17 mouse cellular contexts compared by ENCODE assay signal in genomic region chr5:38436681-38437080, GRCm38 (mm10).
DNase-seq lines count a peak whose midpoint lies in the region; ATAC-seq and TF ChIP-seq lines count a peak whose summit lies in the region.
"Had no signal": no experiment of that assay in that cellular context is flagged by ENCODE, and none has a peak within 500 bp of the region (broad histone marks: within the 10 kb centered on the region; RNA-seq: fewer than 3 reads in every experiment).

No protein-coding gene starts in this region.

- TF ChIP-seq EP300 in liver, postnatal 0 days (IDR thresholded peaks at IDR 0.05; ENCODE audit: low read depth): no peak
- TF ChIP-seq EP300 in ES-Bruce4 (IDR thresholded peaks at IDR 0.05; ENCODE audit: insufficient read depth, low read depth, low read length): no peak

- no peaks in the 10 kb centered on the region for H3K27me3 ChIP-seq in hindbrain, postnatal 0 days (ENCODE audit: insufficient read depth, low read length)
- no peaks in the 10 kb centered on the region for H3K27me3 ChIP-seq in hindbrain, embryonic 11.5 days (ENCODE audit: control insufficient read depth, insufficient read depth, low read length)
- no peaks in the 10 kb centered on the region for H3K27me3 ChIP-seq in liver, postnatal 0 days (ENCODE audit: insufficient read depth, low read length)
- H3K27me3 ChIP-seq in ES-Bruce4 (ENCODE audit: control insufficient read depth, insufficient read depth, low read length, poor library complexity, severe bottlenecking): no peaks in the 10 kb centered on the region
- H3K27me3 ChIP-seq: embryonic facial prominence, embryonic 15.5 days; limb, embryonic 13.5 days; lung, embryonic 15.5 days; midbrain, embryonic 12.5 days had no signal

- no peaks in the 10 kb centered on the region for H3K4me1 ChIP-seq in hindbrain, postnatal 0 days (ENCODE audit: insufficient read depth, low read length)
- H3K4me1 ChIP-seq in hindbrain, embryonic 11.5 days (replicated peaks; ENCODE audit: control insufficient read depth, insufficient read depth, low read length): no peaks in the 10 kb centered on the region
- H3K4me1 ChIP-seq in liver, postnatal 0 days (ENCODE audit: insufficient read depth): no peaks in the 10 kb centered on the region
- H3K4me1 ChIP-seq in ES-Bruce4 (ENCODE audit: control insufficient read depth, insufficient read depth, low read length): no peaks in the 10 kb centered on the region
- H3K4me1 ChIP-seq: embryonic facial prominence, embryonic 15.5 days; lung, embryonic 15.5 days; midbrain, embryonic 12.5 days had no signal

- H3K36me3 ChIP-seq in hindbrain, postnatal 0 days (ENCODE audit: insufficient read depth, low read length): no peaks in the 10 kb centered on the region
- H3K36me3 ChIP-seq in hindbrain, embryonic 11.5 days (ENCODE audit: control insufficient read depth, insufficient read depth, low read length): no peaks in the 10 kb centered on the region
- H3K36me3 ChIP-seq in liver, postnatal 0 days (replicated peaks; ENCODE audit: insufficient read depth, low read length): peaks cover 27% of the 10 kb centered on the region
- no peaks in the 10 kb centered on the region for H3K36me3 ChIP-seq in ES-Bruce4 (ENCODE audit: control insufficient read depth, insufficient read depth, low read length, poor library complexity, severe bottlenecking)
- H3K36me3 ChIP-seq: embryonic facial prominence, embryonic 15.5 days; limb, embryonic 13.5 days; lung, embryonic 15.5 days; midbrain, embryonic 12.5 days had no signal

- H3K9ac ChIP-seq in hindbrain, postnatal 0 days (replicated peaks; ENCODE audit: low read length): no peak overlapping the region
- no peak overlapping the region for H3K9ac ChIP-seq in hindbrain, embryonic 11.5 days (ENCODE audit: low read depth, low read length)
- H3K9ac ChIP-seq in liver, postnatal 0 days (replicated peaks): no peak overlapping the region
- no peak overlapping the region for H3K9ac ChIP-seq in ES-Bruce4 (ENCODE audit: low read depth, poor library complexity, severe bottlenecking)
- H3K9ac ChIP-seq: embryonic facial prominence, embryonic 15.5 days; limb, embryonic 13.5 days; lung, embryonic 15.5 days; midbrain, embryonic 12.5 days had no signal

- WGBS in hindbrain, postnatal 0 days: 93% methylated on average over 11 of the region's 11 CpGs
- 91% methylated on average over 11 of the region's 11 CpGs for WGBS in hindbrain, embryonic 11.5 days
- 90% methylated on average over 11 of the region's 11 CpGs for WGBS in liver, postnatal 0 days (ENCODE audit: insufficient replicate concordance)

- no peak overlapping the region for H3K4me3 ChIP-seq in hindbrain, postnatal 0 days (ENCODE audit: low read length)
- H3K4me3 ChIP-seq in hindbrain, embryonic 11.5 days (ENCODE audit: low read depth, low read length): no peak overlapping the region
- H3K4me3 ChIP-seq in liver, postnatal 0 days (ENCODE audit: low read depth, low read length): no peak overlapping the region
- H3K4me3 ChIP-seq in ES-Bruce4 (ENCODE audit: low read depth, low read length): no peak overlapping the region
- H3K4me3 ChIP-seq: embryonic facial prominence, embryonic 15.5 days; limb, embryonic 13.5 days; lung, embryonic 15.5 days; midbrain, embryonic 12.5 days; myocyte had no signal

- H3K9me3 ChIP-seq in hindbrain, postnatal 0 days (ENCODE audit: low read length): no peaks in the 10 kb centered on the region
- no peaks in the 10 kb centered on the region for H3K9me3 ChIP-seq in hindbrain, embryonic 11.5 days (ENCODE audit: control insufficient read depth, low read length)
- peaks cover 3% of the 10 kb centered on the region; the same call in 1 of the 2 replicates for H3K9me3 ChIP-seq in liver, postnatal 0 days (ENCODE audit: low read length)
- no peaks in the 10 kb centered on the region for H3K9me3 ChIP-seq in ES-Bruce4 (replicated peaks; ENCODE audit: control insufficient read depth, insufficient read depth, low read length, poor library complexity, severe bottlenecking)
- H3K9me3 ChIP-seq: embryonic facial prominence, embryonic 15.5 days; limb, embryonic 13.5 days; lung, embryonic 15.5 days; midbrain, embryonic 12.5 days had no signal

- TF ChIP-seq POLR2A in ES-Bruce4 (IDR thresholded peaks at IDR 0.05; ENCODE audit: insufficient read depth, low read length): no peak

- no peak for DNase-seq in hindbrain, postnatal 0 days (ENCODE audit: low spot score)
- DNase-seq in hindbrain, embryonic 11.5 days (ENCODE audit: low spot score): no peak
- no peak for DNase-seq in liver, postnatal 0 days
- no peak for DNase-seq in liver
- peak; percentile 4 for DNase-seq in naive thymus-derived CD4-positive, alpha-beta T cell, adult 2 months (ENCODE audit: low read depth)
- DNase-seq in thymus, adult 18-20 months: no peak
- DNase-seq in urinary bladder, postnatal 10 days (ENCODE audit: low spot score): no peak
- DNase-seq: cerebellum, postnatal 10 days; kidney, postnatal 10 days; layer of hippocampus, adult 9-11 months had no signal

- no peak overlapping the region for H3K27ac ChIP-seq in hindbrain, postnatal 0 days
- no peak overlapping the region for H3K27ac ChIP-seq in hindbrain, embryonic 11.5 days (ENCODE audit: low read depth, low read length)
- H3K27ac ChIP-seq in liver, postnatal 0 days (ENCODE audit: low read depth): no peak overlapping the region
- H3K27ac ChIP-seq in ES-Bruce4 (ENCODE audit: insufficient read depth, low read length): no peak overlapping the region
- H3K27ac ChIP-seq: embryonic facial prominence, embryonic 15.5 days; limb, embryonic 13.5 days; lung, embryonic 15.5 days; midbrain, embryonic 12.5 days had no signal

- no peak for ATAC-seq in hindbrain, postnatal 0 days
- no peak for ATAC-seq in hindbrain, embryonic 11.5 days (ENCODE audit: low FRiP score)
- ATAC-seq in liver, postnatal 0 days: no peak
- ATAC-seq: inflammation-experienced regulatory T-cells, adult 6 months had no signal

- no peak overlapping the region for H3K4me2 ChIP-seq in hindbrain, postnatal 0 days (ENCODE audit: low read depth, low read length)
- no peak overlapping the region for H3K4me2 ChIP-seq in hindbrain, embryonic 11.5 days (replicated peaks; ENCODE audit: low read depth, low read length)
- no peak overlapping the region for H3K4me2 ChIP-seq in liver, postnatal 0 days (ENCODE audit: low read depth, low read length)
- H3K4me2 ChIP-seq: embryonic facial prominence, embryonic 15.5 days; limb, embryonic 13.5 days; lung, embryonic 15.5 days; midbrain, embryonic 12.5 days had no signal

- TF ChIP-seq CTCF in hindbrain, postnatal 0 days (IDR thresholded peaks at IDR 0.05; ENCODE audit: low read depth): peak; percentile 31
- 0 out of 2 replicates have a peak, but pooled peaks have one; percentile 18 for TF ChIP-seq CTCF in liver, postnatal 0 days (IDR thresholded peaks at IDR 0.05; ENCODE audit: low read depth)
- TF ChIP-seq CTCF in ES-Bruce4 (IDR thresholded peaks at IDR 0.05; ENCODE audit: low read depth, low read length): peak; percentile 4
